Mouse (Mus musculus): ENCODE data around the gene Meiob. TPM values are rescaled to one million over a fixed set of nuclear protein-coding genes. Genes with fewer than 3 reads are reported as not detected.

The Meiob gene
- polyA plus RNA-seq, 1 experiment, result not detected

- DNase-seq (ENCODE audit: low read depth), result no peak
- no peak for TF ChIP-seq CTCF (IDR thresholded peaks at IDR 0.05; ENCODE audit: borderline replicate concordance, extremely low read depth, insufficient read depth, insufficient read length)
- TF ChIP-seq POLR2A (IDR thresholded peaks at IDR 0.05; ENCODE audit: borderline replicate concordance, extremely low read depth, insufficient read depth, insufficient read length, poor library complexity, severe bottlenecking), result no peak
Observed at GRCm38 (mm10) chr17:24839842-24840241, 35.8 kb downstream of the Meiob start, which contains the start of gene Hagh. Gene Hagh (plus strand): TSS chr17:24840143.

DNA sequence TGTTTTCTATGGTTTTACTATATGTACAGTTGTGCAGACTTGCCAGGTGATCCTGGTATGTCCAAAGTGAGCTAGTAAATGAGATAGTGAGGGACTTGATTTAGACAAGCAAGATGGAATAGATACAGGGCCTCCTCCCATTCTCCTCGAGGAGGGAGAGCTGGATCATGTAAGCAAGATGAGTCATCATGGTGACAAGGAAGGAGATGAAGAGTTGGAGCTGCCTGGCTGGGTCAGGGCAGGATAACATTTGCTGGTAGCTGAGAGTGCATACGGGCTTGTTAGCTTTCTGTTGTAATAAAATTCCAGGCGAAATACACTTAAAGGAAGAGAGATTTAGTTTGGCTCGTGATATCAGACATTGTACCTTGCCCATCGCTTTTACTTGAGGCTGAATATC lies 36.3 kb downstream of the Meiob start:
- TF ChIP-seq POLR2A (IDR thresholded peaks at IDR 0.05; ENCODE audit: borderline replicate concordance, extremely low read depth, insufficient read depth, insufficient read length, poor library complexity, severe bottlenecking), result no peak
- TF ChIP-seq CTCF (IDR thresholded peaks at IDR 0.05; ENCODE audit: borderline replicate concordance, extremely low read depth, insufficient read depth, insufficient read length), result no peak
- DNase-seq (ENCODE audit: low read depth), result no peak

- no peak for DNase-seq (ENCODE audit: low read depth)
- TF ChIP-seq POLR2A (IDR thresholded peaks at IDR 0.05; ENCODE audit: borderline replicate concordance, extremely low read depth, insufficient read depth, insufficient read length, poor library complexity, severe bottlenecking) (no peak), CTCF (IDR thresholded peaks at IDR 0.05; ENCODE audit: borderline replicate concordance, extremely low read depth, insufficient read depth, insufficient read length) (peak; percentile 20; the same call in 1 of the 2 replicates)
Observed at GRCm38 (mm10) chr17:24841133-24841532, 37.0 kb downstream of the Meiob start.

DNA sequence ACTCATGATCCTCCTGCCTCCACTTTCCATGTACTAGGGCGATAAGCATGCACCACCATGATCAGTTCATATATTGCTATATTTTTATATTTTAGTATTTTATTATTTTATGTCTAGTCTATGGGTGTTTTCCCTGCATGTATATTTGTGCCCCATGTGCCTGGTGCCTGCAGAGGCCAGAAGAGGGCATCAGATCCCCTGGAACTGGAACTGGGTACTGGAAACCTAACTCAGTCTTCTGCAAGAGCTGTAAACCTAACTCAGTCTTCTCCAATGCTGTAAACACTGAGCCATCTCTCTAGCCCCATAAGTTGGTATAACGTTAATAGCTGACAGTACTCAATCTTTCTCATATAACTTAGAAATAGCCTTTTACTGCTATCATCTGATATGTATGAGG lies 38.5 kb downstream of the Meiob start:
- TF ChIP-seq CTCF (IDR thresholded peaks at IDR 0.05; ENCODE audit: borderline replicate concordance, extremely low read depth, insufficient read depth, insufficient read length) (no peak), POLR2A (IDR thresholded peaks at IDR 0.05; ENCODE audit: borderline replicate concordance, extremely low read depth, insufficient read depth, insufficient read length, poor library complexity, severe bottlenecking) (no peak)
- DNase-seq (ENCODE audit: low read depth), result no peak

GRCm38 (mm10) chr17:24844525-24844924 lies 40.4 kb downstream of the Meiob start:
- DNase-seq (ENCODE audit: low read depth), result no peak
- no peak for TF ChIP-seq CTCF (IDR thresholded peaks at IDR 0.05; ENCODE audit: borderline replicate concordance, extremely low read depth, insufficient read depth, insufficient read length)
- no peak for TF ChIP-seq POLR2A (IDR thresholded peaks at IDR 0.05; ENCODE audit: borderline replicate concordance, extremely low read depth, insufficient read depth, insufficient read length, poor library complexity, severe bottlenecking)

DNA sequence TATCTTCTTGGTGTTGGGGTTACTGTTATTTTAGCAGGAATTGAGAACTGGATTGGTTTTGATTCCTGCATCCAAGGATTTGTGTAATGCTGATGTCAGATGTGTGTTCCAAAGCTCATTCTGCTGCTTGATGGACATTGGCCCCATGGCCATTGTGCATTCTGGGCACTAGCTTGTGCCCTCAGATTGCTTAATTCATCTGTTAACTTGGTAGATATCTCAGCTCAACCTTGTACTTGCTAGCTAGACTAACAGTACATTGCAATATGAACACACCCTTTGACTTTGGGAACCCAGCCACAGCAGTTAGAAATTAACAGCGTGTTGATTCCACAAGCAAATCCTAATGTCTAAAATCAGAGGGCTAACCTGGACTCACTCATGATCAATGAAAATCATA lies 43.3 kb downstream of the Meiob start:
- no peak for DNase-seq (ENCODE audit: low read depth)
- TF ChIP-seq CTCF (IDR thresholded peaks at IDR 0.05; ENCODE audit: borderline replicate concordance, extremely low read depth, insufficient read depth, insufficient read length) (no peak), POLR2A (IDR thresholded peaks at IDR 0.05; ENCODE audit: borderline replicate concordance, extremely low read depth, insufficient read depth, insufficient read length, poor library complexity, severe bottlenecking) (no peak)

DNA sequence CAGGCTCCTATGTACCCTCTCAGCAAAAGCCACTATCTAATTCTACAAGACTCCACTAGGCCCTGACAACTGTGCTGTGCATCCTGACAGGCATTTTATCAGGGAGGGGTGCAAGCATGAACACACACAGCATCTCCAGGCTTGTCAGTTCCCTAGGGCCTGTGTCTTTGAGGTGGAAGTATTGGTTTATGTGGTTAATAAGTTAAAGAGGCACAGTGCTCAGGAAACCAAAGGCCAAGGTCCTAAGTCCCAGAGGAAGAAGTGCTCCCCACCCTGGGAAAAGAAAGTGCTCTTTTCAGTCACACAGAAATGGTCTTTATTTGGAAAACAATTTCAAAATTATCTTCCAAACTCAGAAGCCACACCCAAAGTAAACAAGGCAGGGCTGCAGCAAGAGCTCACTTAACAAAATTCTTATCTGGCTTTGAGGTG lies 44.5 kb downstream of the Meiob start:
- DNase-seq (ENCODE audit: low read depth), result no peak
- no peak for TF ChIP-seq CTCF (IDR thresholded peaks at IDR 0.05; ENCODE audit: borderline replicate concordance, extremely low read depth, insufficient read depth, insufficient read length)
- TF ChIP-seq POLR2A (IDR thresholded peaks at IDR 0.05; ENCODE audit: borderline replicate concordance, extremely low read depth, insufficient read depth, insufficient read length, poor library complexity, severe bottlenecking), result no peak

DNA sequence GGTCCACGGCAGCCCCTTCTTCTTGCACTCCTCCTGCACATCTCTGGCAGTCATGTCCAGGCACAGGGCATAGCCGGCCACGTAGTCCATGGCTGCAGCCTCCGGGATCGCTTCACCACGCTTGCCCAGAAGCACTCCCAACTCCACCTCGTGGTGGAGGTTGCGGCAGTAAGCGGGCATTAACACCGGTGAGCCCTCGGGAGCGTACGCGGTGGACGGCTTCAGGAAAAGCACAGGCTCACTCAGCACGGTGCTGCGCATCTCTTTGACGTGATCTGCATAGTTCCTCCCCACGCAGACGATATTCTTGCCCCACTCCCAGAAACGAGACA lies 45.6 kb downstream of the Meiob start:
- TF ChIP-seq POLR2A (IDR thresholded peaks at IDR 0.05; ENCODE audit: borderline replicate concordance, extremely low read depth, insufficient read depth, insufficient read length, poor library complexity, severe bottlenecking) (no peak), CTCF (IDR thresholded peaks at IDR 0.05; ENCODE audit: borderline replicate concordance, extremely low read depth, insufficient read depth, insufficient read length) (peak; percentile 41; the same call in 1 of the 2 replicates)
- no peak for DNase-seq (ENCODE audit: low read depth)

GRCm38 (mm10) chr17:24850065-24850772 lies 46.1 kb downstream of the Meiob start, which contains the start of gene Fahd1:
Gene Fahd1 (minus strand): TSS chr17:24850364.
- DNase-seq (ENCODE audit: low read depth), result peak; percentile 99
- TF ChIP-seq POLR2A (IDR thresholded peaks at IDR 0.05; ENCODE audit: borderline replicate concordance, extremely low read depth, insufficient read depth, insufficient read length, poor library complexity, severe bottlenecking) (peak; percentile 42; the same call in 1 of the 2 replicates), CTCF (IDR thresholded peaks at IDR 0.05; ENCODE audit: borderline replicate concordance, extremely low read depth, insufficient read depth, insufficient read length) (no peak)

- DNase-seq (ENCODE audit: low read depth), result no peak
- TF ChIP-seq CTCF (IDR thresholded peaks at IDR 0.05; ENCODE audit: borderline replicate concordance, extremely low read depth, insufficient read depth, insufficient read length) (no peak), POLR2A (IDR thresholded peaks at IDR 0.05; ENCODE audit: borderline replicate concordance, extremely low read depth, insufficient read depth, insufficient read length, poor library complexity, severe bottlenecking) (no peak)
Observed at GRCm38 (mm10) chr17:24850773-24851127, 46.7 kb downstream of the Meiob start.

GRCm38 (mm10) chr17:24851381-24852125 lies 47.5 kb downstream of the Meiob start:
- no peak for TF ChIP-seq CTCF (IDR thresholded peaks at IDR 0.05; ENCODE audit: borderline replicate concordance, extremely low read depth, insufficient read depth, insufficient read length)
- TF ChIP-seq POLR2A (IDR thresholded peaks at IDR 0.05; ENCODE audit: borderline replicate concordance, extremely low read depth, insufficient read depth, insufficient read length, poor library complexity, severe bottlenecking), result no peak
- DNase-seq (ENCODE audit: low read depth), result no peak

All from brain, embryonic 14.5 days (tissue).